Mouse (Mus musculus): ENCODE data around the gene Pex5l.

The Pex5l gene

GRCm38 (mm10) chr3:33142901-33143461 lies at the start of gene Pex5l:
Gene Pex5l, minus strand, starts transcription at chr3:33143247.
- peak; percentile 73 for DNase-seq

- no peak for DNase-seq
Measured at GRCm38 (mm10) chr3:33165186-33165585, 22.1 kb upstream of the Pex5l start.

GRCm38 (mm10) chr3:33163821-33164220 lies 20.8 kb upstream of the Pex5l start:
- no peak for DNase-seq

- DNase-seq: no peak
Measured at GRCm38 (mm10) chr3:33143592-33143991, 545 bp upstream of the Pex5l start.

GRCm38 (mm10) chr3:33142398-33142797 lies 649 bp downstream of the Pex5l start:
- no peak for DNase-seq

GRCm38 (mm10) chr3:33129944-33130343 lies 13.1 kb downstream of the Pex5l start:
- DNase-seq: no peak

- no peak for DNase-seq
Measured at GRCm38 (mm10) chr3:33124796-33125195, 18.3 kb downstream of the Pex5l start.

GRCm38 (mm10) chr3:33105785-33106184 lies 37.3 kb downstream of the Pex5l start:
- no peak for DNase-seq

GRCm38 (mm10) chr3:33103501-33103900 lies 39.5 kb downstream of the Pex5l start:
- no peak for DNase-seq

- no peak for DNase-seq
Measured at GRCm38 (mm10) chr3:33098550-33099295, 44.3 kb downstream of the Pex5l start.

GRCm38 (mm10) chr3:33093646-33094045 lies 49.4 kb downstream of the Pex5l start:
- no peak for DNase-seq

GRCm38 (mm10) chr3:33090001-33090400 lies 53.0 kb downstream of the Pex5l start:
- peak; percentile 10 for DNase-seq

- no peak for DNase-seq
Measured at GRCm38 (mm10) chr3:33089470-33089869, 53.6 kb downstream of the Pex5l start.

GRCm38 (mm10) chr3:33088276-33088675 lies 54.8 kb downstream of the Pex5l start:
- DNase-seq: no peak

GRCm38 (mm10) chr3:33082806-33083338 lies 60.2 kb downstream of the Pex5l start:
- no peak for DNase-seq

- no peak for DNase-seq
Measured at GRCm38 (mm10) chr3:33081793-33082192, 61.3 kb downstream of the Pex5l start.

GRCm38 (mm10) chr3:33079658-33080057 lies 63.4 kb downstream of the Pex5l start:
- no peak for DNase-seq

- DNase-seq: no peak
Measured at GRCm38 (mm10) chr3:33079171-33079570, 63.9 kb downstream of the Pex5l start.

GRCm38 (mm10) chr3:33075696-33076095 lies 67.4 kb downstream of the Pex5l start:
- no peak for DNase-seq

GRCm38 (mm10) chr3:33074266-33074981 lies 68.6 kb downstream of the Pex5l start:
- no peak for DNase-seq

- no peak for DNase-seq
Measured at GRCm38 (mm10) chr3:33073905-33074265, 69.2 kb downstream of the Pex5l start.

GRCm38 (mm10) chr3:33070771-33071170 lies 72.3 kb downstream of the Pex5l start:
- DNase-seq: no peak

GRCm38 (mm10) chr3:33068146-33068545 lies 74.9 kb downstream of the Pex5l start:
- DNase-seq: no peak

- DNase-seq: no peak
Measured at GRCm38 (mm10) chr3:33063590-33063989, 79.5 kb downstream of the Pex5l start.
